Mouse (Mus musculus): ENCODE measurements at regions not wholly inside any gene's neighbourhood (a gene's known extent, or its start where the extent isn't known, plus 50 kb on each side); places are given as distances from the start of the nearest gene placed in this dataset.

DNA sequence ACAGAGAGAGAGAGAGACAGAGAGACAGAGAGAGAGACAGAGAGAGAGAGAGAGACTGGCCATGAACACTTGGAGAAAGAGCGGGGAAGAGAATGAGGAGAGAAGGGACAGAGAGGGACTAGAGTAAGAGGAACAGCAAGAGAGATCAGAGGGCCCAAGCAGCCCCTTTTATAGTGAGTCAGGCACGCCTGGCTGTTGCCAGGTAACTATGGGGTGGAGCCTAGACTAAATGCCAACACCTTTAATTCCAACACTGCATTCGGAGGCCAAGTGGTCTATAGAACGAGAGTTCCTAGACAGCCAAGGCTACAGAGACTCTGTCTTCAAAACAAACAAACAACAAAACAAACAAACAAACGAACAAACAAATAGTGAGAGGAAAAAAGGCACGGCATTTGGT lies 148.1 kb downstream of the Foxo1 start:
- no peak for TF ChIP-seq CTCF (IDR thresholded peaks at IDR 0.05; ENCODE audit: low read depth, low read length)
- TF ChIP-seq POLR2A (IDR thresholded peaks at IDR 0.05; ENCODE audit: extremely low read depth, insufficient read depth, low read length): no peak
